Mouse (Mus musculus) fat pad, adult 2 months (tissue): ENCODE data around the gene Kri1.
"Not testable (repeated sequence)": the region's sequence is repeated elsewhere in the genome, so short reads cannot be mapped to it uniquely, and the experiment has no call there.

Experiments
- DNase-seq: peaks from one replicate; pipeline ENCODE4 v3.0.0-alpha.2; 2011; ENCODE audit warnings: low read depth, low spot score; ENCODE audit errors: extremely low read depth

The Kri1 gene

GRCm38 (mm10) chr9:21245113-21245487, 42.7 kb downstream of the Kri1 start:
- no peak for DNase-seq

DNA sequence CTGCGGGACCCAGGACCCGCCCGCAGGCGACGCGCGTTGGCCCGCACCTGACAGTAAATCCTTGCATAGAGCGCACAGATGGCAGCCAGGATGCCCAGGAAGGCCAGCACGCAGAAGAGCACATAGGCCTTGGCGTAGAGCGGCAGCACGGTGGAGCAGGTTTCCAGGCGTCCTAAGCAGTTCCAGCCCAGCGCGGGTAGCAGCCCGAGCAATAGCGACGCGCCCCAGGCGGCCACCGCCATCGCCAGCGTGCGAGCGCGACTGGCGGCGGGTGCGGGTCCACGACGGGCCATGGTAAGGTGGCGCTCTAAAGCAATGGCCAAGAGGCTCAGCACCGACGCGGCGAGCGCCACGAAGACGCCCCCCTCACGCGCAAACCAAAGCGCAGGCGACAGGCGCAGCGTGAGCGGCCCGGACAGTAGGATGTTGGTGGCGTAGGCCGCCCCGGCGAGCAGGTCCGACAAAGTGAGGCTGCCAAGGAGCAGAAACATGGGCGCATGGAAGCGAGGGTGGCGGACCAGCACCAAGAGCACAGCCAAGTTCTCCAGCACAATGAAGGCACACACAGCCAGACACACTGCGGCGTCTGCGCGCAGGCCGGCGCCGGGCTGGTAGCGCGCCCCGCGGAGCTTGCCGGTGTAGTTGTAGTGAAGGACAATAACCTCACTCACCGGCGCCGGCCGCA, 43.2 kb downstream of the Kri1 start:
- no peak for DNase-seq

DNA sequence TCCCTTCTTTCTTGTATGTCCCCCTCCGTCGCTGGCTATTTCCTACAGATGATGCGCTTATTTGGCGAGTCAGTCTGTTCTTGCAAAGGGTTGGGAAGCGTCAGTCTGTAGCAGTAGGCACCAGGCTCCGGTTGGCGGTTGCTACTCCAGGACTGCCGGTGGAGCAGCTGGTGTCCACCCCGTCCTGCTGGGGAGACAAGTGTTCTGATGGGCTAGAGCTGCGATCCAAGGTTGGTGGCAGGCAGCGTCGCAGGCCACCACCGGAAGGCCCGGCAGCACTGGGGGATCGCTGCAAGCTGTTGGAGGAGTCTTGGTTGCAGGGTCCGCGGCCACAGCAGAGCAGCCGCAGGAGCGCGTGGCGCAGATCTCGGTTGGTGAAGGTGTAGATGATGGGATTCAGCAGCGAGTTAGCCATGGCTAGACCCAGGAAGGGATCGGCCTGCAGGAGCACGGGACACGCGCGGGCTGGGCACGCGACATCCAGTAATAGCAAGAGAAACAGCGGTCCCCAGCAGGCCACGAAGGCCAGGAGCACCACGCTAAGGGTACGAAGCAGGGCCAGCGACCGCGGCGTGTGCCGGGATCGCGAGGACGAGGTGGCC, 43.8 kb downstream of the Kri1 start:
- no peak for DNase-seq

- no peak for DNase-seq
Measured at GRCm38 (mm10) chr9:21241343-21241742, 46.4 kb downstream of the Kri1 start.

GRCm38 (mm10) chr9:21239465-21239848, 48.3 kb downstream of the Kri1 start:
- DNase-seq = no peak

GRCm38 (mm10) chr9:21238733-21239464, 48.9 kb downstream of the Kri1 start, which contains the start of gene Keap1:
Keap1 (minus strand) TSS chr9:21239361.
- DNase-seq = no peak

DNA sequence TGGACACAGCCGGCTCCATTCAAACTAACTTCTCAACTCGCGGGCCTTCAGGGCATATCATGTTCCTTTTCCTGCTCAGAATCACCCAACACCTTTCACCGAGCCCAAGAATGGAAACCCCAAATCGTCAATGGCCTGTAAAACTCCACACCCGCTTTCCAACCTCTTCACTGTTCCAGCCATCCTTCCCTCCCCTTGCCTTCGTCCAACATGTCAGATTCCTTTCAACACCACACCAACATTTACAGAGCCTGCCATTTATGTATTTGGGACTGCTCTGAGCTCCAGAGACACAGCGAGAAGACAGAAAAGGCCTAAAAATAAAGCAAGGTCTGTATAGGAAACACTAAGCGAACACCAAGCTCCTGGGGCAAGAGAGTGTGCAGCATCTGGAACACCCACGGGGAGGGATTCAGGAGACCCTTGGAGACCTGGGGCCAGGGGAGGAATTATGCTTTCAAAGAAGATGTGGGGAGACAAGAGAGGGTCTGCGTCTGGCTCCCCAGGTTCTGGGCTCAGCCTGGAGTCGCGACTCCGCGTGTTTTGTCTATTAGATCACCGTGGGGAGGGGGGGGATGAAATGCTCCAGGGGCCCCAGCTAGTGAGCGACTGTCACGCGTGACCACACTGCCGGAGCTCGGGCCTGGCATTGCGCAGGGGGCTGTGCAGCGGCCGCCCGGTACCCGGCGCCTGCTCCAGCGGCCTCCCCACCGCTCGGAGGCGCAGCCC, 49.6 kb downstream of the Kri1 start:
- no peak for DNase-seq

DNA sequence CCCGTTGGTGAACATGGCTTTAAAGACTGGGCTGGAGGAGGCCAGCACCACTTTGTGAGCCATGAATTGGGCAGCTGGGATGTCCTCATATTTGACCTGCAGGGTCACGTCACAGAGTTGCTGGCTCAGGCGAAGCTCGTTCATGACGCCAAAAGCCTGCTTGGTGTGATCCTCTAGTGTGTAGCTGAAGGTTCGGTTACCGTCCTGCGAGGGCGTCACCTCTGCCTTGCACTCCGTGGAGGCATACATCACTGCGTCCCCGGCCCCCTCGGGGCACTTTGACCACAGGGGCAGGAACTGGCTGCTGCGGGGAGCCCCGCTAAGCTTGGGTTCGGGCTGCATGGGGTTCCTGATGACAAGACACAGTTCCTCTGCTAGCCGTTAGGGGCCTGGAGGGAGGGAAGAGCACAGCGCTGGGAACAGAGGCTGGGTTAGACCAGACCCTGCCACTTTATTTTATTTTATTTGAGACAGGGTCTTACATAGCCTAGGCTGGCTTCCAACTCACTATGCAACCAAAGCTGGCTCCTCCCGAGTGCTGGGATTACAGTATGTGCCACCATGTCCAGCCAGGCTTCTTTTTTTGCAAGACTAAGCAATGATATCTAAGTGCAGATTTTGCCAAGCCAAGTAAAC, 50.3 kb downstream of the Kri1 start:
- DNase-seq = no peak

- DNase-seq = no peak
Measured at GRCm38 (mm10) chr9:21236991-21237367, 50.8 kb downstream of the Kri1 start.

DNA sequence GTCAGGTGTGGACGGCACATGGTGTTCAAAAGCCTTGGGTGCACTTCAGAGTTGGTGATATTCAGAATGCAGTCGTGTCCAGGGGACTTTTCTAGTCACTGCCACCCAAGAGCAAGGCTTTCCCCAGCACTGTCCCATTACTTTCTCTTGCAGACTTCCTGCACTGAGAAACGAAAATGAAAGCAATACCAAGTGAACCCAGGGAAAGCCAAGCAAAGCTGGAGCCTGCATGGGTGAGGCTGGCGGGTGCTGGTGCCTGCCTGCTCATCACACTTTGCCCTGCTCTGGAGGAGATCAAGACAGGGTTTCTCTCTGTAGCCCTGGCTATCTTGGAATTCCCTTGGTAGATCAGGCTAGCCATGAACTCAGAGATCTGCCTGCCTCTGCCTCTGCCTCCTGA, 52.4 kb downstream of the Kri1 start:
- DNase-seq = no peak

DNA sequence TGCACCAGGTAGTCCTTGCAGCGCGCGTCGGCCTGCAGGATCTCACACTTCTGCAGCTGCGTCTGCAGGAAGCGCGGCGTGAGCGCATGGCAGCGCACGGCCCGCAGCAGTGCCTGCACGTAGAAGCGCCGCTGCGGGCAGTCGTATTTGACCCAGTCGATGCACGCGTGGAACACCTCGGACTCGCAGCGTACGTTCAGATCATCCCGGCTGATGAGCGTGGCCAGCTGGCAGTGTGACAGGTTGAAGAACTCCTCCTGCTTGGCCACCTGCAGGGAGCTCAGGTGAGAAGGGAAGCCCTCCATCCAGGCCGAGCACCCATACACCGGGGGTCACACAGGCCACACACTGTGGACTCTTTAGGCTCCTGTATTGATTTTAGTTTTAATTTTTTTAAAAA, 54.0 kb downstream of the Kri1 start:
- no peak for DNase-seq

DNA sequence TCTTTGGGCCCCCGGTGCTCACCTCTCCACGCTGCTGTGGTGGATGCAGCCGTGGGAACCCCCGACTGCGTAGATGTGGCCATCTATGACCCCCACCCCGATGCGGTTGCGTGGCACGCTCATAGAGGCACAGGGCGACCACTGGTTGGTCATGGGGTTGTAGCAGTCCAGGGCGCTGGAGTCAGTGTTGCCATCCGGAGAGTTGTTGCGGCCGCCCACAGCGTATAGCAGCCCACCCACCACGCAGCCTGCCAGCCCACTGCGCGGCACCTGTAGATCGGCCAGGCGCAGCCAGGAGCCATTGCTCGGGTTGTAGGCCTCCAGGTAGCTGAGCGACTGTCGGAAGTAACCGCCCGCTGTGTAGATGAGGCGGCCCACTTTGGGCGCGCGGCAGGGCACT, 54.4 kb downstream of the Kri1 start:
- DNase-seq = no peak

GRCm38 (mm10) chr9:21232867-21233266, 54.9 kb downstream of the Kri1 start:
- DNase-seq = no peak

GRCm38 (mm10) chr9:21231551-21231950, 56.2 kb downstream of the Kri1 start:
- DNase-seq = no peak

DNA sequence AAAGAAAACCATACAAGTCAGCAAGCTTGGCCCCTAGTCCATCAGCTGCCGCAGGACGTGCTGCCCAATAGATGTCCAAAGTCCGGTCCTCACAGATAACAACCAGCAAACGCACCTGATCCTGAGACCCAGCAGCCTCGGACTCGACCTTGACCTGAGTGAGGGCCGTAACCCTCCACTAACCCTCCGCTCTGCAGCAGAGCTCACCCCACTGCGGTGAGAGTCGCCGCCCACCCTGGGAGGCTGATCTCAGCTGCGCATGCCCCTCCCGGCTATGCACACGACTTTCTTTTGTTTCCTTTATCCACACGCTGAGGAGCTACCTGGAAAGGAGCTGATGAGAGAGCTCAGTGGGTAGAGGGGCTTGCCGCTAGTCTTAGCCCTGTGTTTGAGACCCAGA, 60.4 kb downstream of the Kri1 start:
- DNase-seq = no peak

DNA sequence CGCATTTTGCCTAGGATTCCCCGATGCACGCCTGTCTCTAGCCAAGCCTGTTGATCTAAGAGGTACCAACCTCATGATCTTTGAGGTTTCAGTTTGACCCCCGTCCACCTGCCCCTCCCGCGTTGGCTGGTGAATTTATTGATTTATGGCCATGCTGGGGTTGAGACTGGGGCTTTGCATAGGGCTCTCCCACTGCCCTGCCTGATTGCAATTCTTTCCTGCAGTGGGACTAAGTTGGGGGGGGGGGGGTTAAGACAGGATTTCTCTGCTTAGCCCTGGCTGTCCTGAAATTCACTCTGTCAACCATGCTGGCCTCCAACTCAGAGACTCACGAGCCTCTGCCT, 62.4 kb downstream of the Kri1 start:
- no peak for DNase-seq

GRCm38 (mm10) chr9:21224576-21225414, 63.0 kb downstream of the Kri1 start:
- no peak for DNase-seq

DNA sequence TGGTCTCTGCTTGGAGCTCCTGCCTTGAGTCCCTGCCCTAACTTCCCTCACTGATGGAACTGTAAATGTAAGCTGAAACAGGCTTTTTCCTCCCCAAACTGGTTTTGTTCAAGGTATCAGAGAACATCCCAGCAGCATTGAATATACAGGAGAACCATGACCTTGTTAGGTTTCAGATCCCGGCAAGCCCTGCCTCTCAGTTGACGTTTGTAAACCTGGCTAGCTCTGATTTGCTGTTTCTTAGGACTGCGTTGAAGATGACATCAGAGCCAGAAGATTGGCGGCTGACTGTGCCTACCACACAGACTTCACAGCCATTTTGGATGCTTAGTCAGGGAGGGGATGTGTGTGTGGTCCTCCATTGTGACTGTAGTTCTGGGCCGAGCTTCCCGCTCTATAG, 63.9 kb downstream of the Kri1 start:
- DNase-seq = no peak

- DNase-seq = not testable (repeated sequence)
Measured at GRCm38 (mm10) chr9:21223490-21223889, 64.3 kb downstream of the Kri1 start.
